Mouse (Mus musculus) lung, postnatal 25 days (tissue): ENCODE measurements around the gene Slc23a3.

Experiments
- DNase-seq: peaks from one replicate; pipeline ENCODE4 v3.0.0; 2022; ENCODE audit warnings: low spot score

The Slc23a3 gene

DNA sequence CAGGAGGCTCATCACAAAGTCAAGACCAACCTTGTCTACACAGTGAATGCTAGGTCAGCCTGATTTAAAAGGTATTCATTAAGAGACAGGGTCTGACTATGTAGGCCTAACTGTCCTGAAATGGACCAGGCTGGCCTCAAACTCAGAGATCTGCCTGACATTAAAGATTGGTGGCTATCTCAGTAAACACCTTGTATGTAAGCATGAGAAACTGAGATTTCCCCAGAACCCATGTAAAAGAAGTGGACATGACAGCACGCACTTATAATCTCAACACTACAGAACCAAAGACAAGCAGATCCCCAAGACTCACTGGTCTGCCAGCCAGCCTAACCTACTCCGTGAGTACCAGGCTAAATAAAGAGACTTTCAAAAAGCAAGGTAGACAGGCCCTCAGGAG, 4.8 kb upstream of the Slc23a3 start:
- no peak for DNase-seq

DNA sequence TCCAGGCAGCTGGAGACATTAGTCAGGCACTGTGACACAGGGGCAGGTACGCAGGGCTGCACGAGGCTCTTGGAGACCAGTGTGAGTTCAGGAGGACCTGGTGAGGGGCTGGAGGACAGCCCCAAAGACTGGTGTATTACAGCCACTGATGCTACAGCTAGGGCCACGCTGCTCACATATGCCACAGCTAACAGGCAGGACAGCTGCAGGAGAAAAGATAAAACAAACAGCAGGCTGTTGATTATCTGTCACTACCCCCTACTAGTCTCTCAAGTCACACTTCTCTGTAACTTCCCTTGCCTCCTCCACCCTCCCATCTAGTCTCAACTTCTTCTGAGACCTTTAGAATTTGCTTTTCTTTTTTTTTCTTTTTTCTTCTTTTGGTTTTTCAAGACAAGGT, 3.0 kb upstream of the Slc23a3 start:
- DNase-seq: no peak

- DNase-seq: no peak
Measured at GRCm38 (mm10) chr1:75136293-75136692, 2.6 kb upstream of the Slc23a3 start.

DNA sequence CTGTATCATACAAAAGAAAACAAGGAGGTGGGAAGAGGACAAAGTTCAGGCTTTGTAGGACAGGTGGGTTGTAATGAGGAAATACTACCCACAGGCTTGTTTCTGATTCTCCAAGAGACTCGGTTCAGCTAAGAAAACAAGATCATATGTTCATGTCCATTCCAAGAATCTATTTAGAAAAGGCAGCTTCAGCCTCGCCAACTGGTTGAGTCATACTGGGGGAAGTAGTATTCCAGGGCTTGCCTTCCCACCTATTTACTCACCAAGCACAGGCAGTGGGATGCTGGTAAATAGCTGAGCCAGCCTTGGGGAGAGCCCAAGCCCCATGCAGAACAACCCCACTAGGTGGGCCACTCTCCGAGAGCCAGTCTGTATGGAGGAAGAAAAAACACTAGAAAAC, 5.0 kb downstream of the Slc23a3 start:
- no peak for DNase-seq

DNA sequence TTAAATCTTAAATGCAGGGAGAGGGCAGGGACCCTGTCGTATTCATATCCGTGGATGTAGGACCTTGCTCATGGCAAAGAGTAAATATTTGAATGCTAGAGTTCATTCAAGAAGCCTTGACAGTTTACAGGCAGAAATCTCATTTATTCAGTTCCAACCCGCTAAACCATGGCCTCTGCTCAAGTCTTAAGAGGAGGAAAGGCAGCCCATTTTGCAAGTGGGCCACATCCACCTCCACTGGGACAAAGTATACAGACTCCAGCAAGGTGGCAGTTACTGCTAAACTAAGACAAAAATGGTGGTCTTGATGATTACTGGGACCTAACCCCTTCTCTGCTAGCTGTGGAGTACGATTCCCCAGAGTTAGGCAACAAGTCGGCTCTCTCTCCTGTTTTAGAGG, 8.3 kb downstream of the Slc23a3 start:
- DNase-seq: no peak

- peak; percentile 93 for DNase-seq
Measured at GRCm38 (mm10) chr1:75124346-75125321, 9.1 kb downstream of the Slc23a3 start, which contains the start of gene Nhej1. Nhej1 (minus strand) TSS chr1:75125200.

- DNase-seq: no peak
Measured at GRCm38 (mm10) chr1:75122211-75122610, 11.5 kb downstream of the Slc23a3 start.
